Mouse (Mus musculus): ENCODE data around the gene Nup214. TPM values are rescaled to one million over a fixed set of nuclear protein-coding genes. Genes with fewer than 3 reads are reported as not detected.

The Nup214 gene
- polyA plus RNA-seq, 1 experiment from 2014 or later: 114 TPM

- Histone ChIP-seq H3K27me3 (ENCODE audit: low read depth, poor library complexity, severe bottlenecking) (no peaks in the 10 kb centered on the region), H3K4me1 (peaks cover 15% of the 10 kb centered on the region), H3K27ac (no peak overlapping the region), H3K9me3 (replicated peaks) (no peaks in the 10 kb centered on the region), H3K4me3 (no peak overlapping the region), H3K36me3 (peaks cover 71% of the 10 kb centered on the region)
- no peak for DNase-seq (ENCODE audit: low spot score)
- 88% methylated on average over 4 of the region's 4 CpGs for WGBS
Measured at GRCm38 (mm10) chr2:31972589-31972988, 1.6 kb upstream of the Nup214 start.

GRCm38 (mm10) chr2:31974809-31975371 is 654 bp downstream of the Nup214 start:
- no peak for DNase-seq (ENCODE audit: low spot score)
- 10% methylated on average over 13 of the region's 13 CpGs for WGBS
- Histone ChIP-seq H3K4me1 (peaks cover 15% of the 10 kb centered on the region), H3K27me3 (ENCODE audit: low read depth, poor library complexity, severe bottlenecking) (no peaks in the 10 kb centered on the region), H3K36me3 (peaks cover 71% of the 10 kb centered on the region), H3K9me3 (replicated peaks) (no peaks in the 10 kb centered on the region), H3K27ac (peak overlapping the region; percentile 81), H3K4me3 (peak overlapping the region; percentile 71)

- peaks cover 100% of the 10 kb centered on the region for H3K36me3 ChIP-seq
- WGBS: 93% methylated on average over 1 of the region's 1 CpGs
- H3K9me3 ChIP-seq (replicated peaks): no peaks in the 10 kb centered on the region
- H3K4me1 ChIP-seq: no peaks in the 10 kb centered on the region
- no peak overlapping the region for H3K27ac ChIP-seq
- no peak overlapping the region for H3K4me3 ChIP-seq
- no peaks in the 10 kb centered on the region for H3K27me3 ChIP-seq (ENCODE audit: low read depth, poor library complexity, severe bottlenecking)
- no peak for DNase-seq (ENCODE audit: low spot score)
Measured at GRCm38 (mm10) chr2:31987774-31988173, 13.5 kb downstream of the Nup214 start.

- H3K4me3 ChIP-seq: no peak overlapping the region
- H3K36me3 ChIP-seq: peaks cover 99% of the 10 kb centered on the region
- DNase-seq (ENCODE audit: low spot score): no peak
- H3K27ac ChIP-seq: no peak overlapping the region
- H3K4me1 ChIP-seq: no peaks in the 10 kb centered on the region
- H3K9me3 ChIP-seq (replicated peaks): no peaks in the 10 kb centered on the region
- WGBS: 94% methylated on average over 4 of the region's 4 CpGs
- no peaks in the 10 kb centered on the region for H3K27me3 ChIP-seq (ENCODE audit: low read depth, poor library complexity, severe bottlenecking)
Measured at GRCm38 (mm10) chr2:31990961-31991360, 16.7 kb downstream of the Nup214 start.

- Histone ChIP-seq H3K4me1 (no peaks in the 10 kb centered on the region), H3K9me3 (replicated peaks) (no peaks in the 10 kb centered on the region), H3K4me3 (no peak overlapping the region), H3K27ac (no peak overlapping the region), H3K36me3 (peaks cover 99% of the 10 kb centered on the region), H3K27me3 (ENCODE audit: low read depth, poor library complexity, severe bottlenecking) (no peaks in the 10 kb centered on the region)
- DNase-seq (ENCODE audit: low spot score): no peak
- 92% methylated on average over 9 of the region's 9 CpGs for WGBS
Measured at GRCm38 (mm10) chr2:31994896-31995295, 20.7 kb downstream of the Nup214 start.

- Histone ChIP-seq H3K27me3 (ENCODE audit: low read depth, poor library complexity, severe bottlenecking) (no peaks in the 10 kb centered on the region), H3K36me3 (peaks cover 99% of the 10 kb centered on the region), H3K4me3 (no peak overlapping the region), H3K9me3 (replicated peaks) (no peaks in the 10 kb centered on the region), H3K27ac (no peak overlapping the region), H3K4me1 (no peaks in the 10 kb centered on the region)
- no peak for DNase-seq (ENCODE audit: low spot score)
- 97% methylated on average over 13 of the region's 13 CpGs for WGBS
Measured at GRCm38 (mm10) chr2:31996060-31996459, 21.8 kb downstream of the Nup214 start.

- no peak overlapping the region for H3K27ac ChIP-seq
- no peaks in the 10 kb centered on the region for H3K27me3 ChIP-seq (ENCODE audit: low read depth, poor library complexity, severe bottlenecking)
- no peaks in the 10 kb centered on the region for H3K9me3 ChIP-seq (replicated peaks)
- H3K36me3 ChIP-seq: peaks cover 95% of the 10 kb centered on the region
- H3K4me1 ChIP-seq: no peaks in the 10 kb centered on the region
- 95% methylated on average over 5 of the region's 5 CpGs for WGBS
- no peak for DNase-seq (ENCODE audit: low spot score)
- no peak overlapping the region for H3K4me3 ChIP-seq
Measured at GRCm38 (mm10) chr2:31997539-31997938, 23.3 kb downstream of the Nup214 start.

GRCm38 (mm10) chr2:31998443-31998842 is 24.2 kb downstream of the Nup214 start:
- no peak for DNase-seq (ENCODE audit: low spot score)
- 76% methylated on average over 2 of the region's 2 CpGs for WGBS
- Histone ChIP-seq H3K4me3 (no peak overlapping the region), H3K9me3 (replicated peaks) (no peaks in the 10 kb centered on the region), H3K36me3 (peaks cover 95% of the 10 kb centered on the region), H3K27me3 (ENCODE audit: low read depth, poor library complexity, severe bottlenecking) (no peaks in the 10 kb centered on the region), H3K27ac (no peak overlapping the region), H3K4me1 (no peaks in the 10 kb centered on the region)

- peaks cover 96% of the 10 kb centered on the region for H3K36me3 ChIP-seq
- H3K4me3 ChIP-seq: no peak overlapping the region
- H3K4me1 ChIP-seq: no peaks in the 10 kb centered on the region
- no peaks in the 10 kb centered on the region for H3K27me3 ChIP-seq (ENCODE audit: low read depth, poor library complexity, severe bottlenecking)
- no peak overlapping the region for H3K27ac ChIP-seq
- no peak for DNase-seq (ENCODE audit: low spot score)
- H3K9me3 ChIP-seq (replicated peaks): no peaks in the 10 kb centered on the region
- WGBS: 98% methylated on average over 2 of the region's 2 CpGs
Measured at GRCm38 (mm10) chr2:32008311-32008710, 34.1 kb downstream of the Nup214 start.

GRCm38 (mm10) chr2:32008716-32009115 is 34.5 kb downstream of the Nup214 start:
- Histone ChIP-seq H3K9me3 (replicated peaks) (no peaks in the 10 kb centered on the region), H3K36me3 (peaks cover 96% of the 10 kb centered on the region), H3K4me1 (no peaks in the 10 kb centered on the region), H3K27me3 (ENCODE audit: low read depth, poor library complexity, severe bottlenecking) (no peaks in the 10 kb centered on the region), H3K27ac (no peak overlapping the region), H3K4me3 (no peak overlapping the region)
- no peak for DNase-seq (ENCODE audit: low spot score)
- WGBS: 92% methylated on average over 11 of the region's 11 CpGs

GRCm38 (mm10) chr2:32019704-32020103 is 45.5 kb downstream of the Nup214 start:
- Histone ChIP-seq H3K36me3 (peaks cover 98% of the 10 kb centered on the region), H3K4me3 (no peak overlapping the region), H3K27ac (no peak overlapping the region), H3K4me1 (no peaks in the 10 kb centered on the region), H3K27me3 (ENCODE audit: low read depth, poor library complexity, severe bottlenecking) (no peaks in the 10 kb centered on the region), H3K9me3 (replicated peaks) (no peaks in the 10 kb centered on the region)
- 91% methylated on average over 4 of the region's 4 CpGs for WGBS
- DNase-seq (ENCODE audit: low spot score): no peak

- Histone ChIP-seq H3K36me3 (peaks cover 98% of the 10 kb centered on the region), H3K27ac (no peak overlapping the region), H3K27me3 (ENCODE audit: low read depth, poor library complexity, severe bottlenecking) (no peaks in the 10 kb centered on the region), H3K4me3 (no peak overlapping the region), H3K9me3 (replicated peaks) (no peaks in the 10 kb centered on the region), H3K4me1 (no peaks in the 10 kb centered on the region)
- no peak for DNase-seq (ENCODE audit: low spot score)
- 94% methylated on average over 5 of the region's 5 CpGs for WGBS
Measured at GRCm38 (mm10) chr2:32020229-32020628, 46.0 kb downstream of the Nup214 start.

GRCm38 (mm10) chr2:32024372-32024771 is 50.1 kb downstream of the Nup214 start:
- 93% methylated on average over 4 of the region's 4 CpGs for WGBS
- H3K27ac ChIP-seq: no peak overlapping the region
- no peaks in the 10 kb centered on the region for H3K4me1 ChIP-seq
- no peaks in the 10 kb centered on the region for H3K27me3 ChIP-seq (ENCODE audit: low read depth, poor library complexity, severe bottlenecking)
- DNase-seq (ENCODE audit: low spot score): no peak
- no peaks in the 10 kb centered on the region for H3K9me3 ChIP-seq (replicated peaks)
- peaks cover 93% of the 10 kb centered on the region for H3K36me3 ChIP-seq
- no peak overlapping the region for H3K4me3 ChIP-seq

GRCm38 (mm10) chr2:32029636-32030035 is 55.4 kb downstream of the Nup214 start:
- H3K4me3 ChIP-seq: no peak overlapping the region
- H3K4me1 ChIP-seq: no peaks in the 10 kb centered on the region
- H3K27me3 ChIP-seq (ENCODE audit: low read depth, poor library complexity, severe bottlenecking): no peaks in the 10 kb centered on the region
- DNase-seq (ENCODE audit: low spot score): no peak
- H3K27ac ChIP-seq: no peak overlapping the region
- peaks cover 95% of the 10 kb centered on the region for H3K36me3 ChIP-seq
- H3K9me3 ChIP-seq (replicated peaks): no peaks in the 10 kb centered on the region
- WGBS: 83% methylated on average over 3 of the region's 3 CpGs
